ENCODE assay signal across 9 mouse cellular contexts in the genomic region with DNA sequence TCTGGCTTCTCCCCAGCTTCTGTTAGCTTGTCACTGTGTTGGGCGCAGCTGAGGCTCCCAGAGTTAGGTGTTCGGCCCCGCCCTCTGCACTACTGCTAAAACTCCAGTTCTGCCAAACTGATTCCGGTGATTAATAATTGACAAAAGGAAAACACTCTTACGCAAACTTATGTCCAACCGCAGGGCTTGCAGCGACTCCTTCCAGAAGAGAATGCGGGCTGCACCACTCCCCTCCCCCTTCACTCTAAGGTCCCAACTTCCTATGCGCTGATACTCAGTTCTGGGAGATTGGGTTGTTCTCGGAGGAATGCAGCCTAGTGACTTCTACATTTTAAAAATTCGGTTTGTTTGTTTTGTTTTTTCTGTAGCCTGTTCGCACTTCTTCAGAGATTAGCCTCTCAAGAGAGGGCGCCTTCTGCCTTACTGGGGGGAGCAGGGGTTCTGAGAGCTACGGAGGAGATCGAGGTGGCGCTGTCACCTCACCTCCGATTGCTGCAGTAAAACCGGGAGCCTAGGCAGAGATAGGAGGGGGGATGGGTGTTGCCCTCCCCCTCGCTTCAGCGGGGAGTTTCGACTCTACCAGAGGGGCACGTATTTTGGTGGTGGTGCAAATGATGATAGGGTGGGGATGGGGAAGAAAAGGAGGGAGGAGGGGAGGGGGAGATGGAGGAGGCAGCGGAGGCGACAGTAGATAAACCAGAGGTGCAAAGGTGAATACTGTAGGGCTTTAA. TPM values are rescaled to one million over a fixed set of nuclear protein-coding genes. Genes with fewer than 3 reads are reported as not detected.
A peak's percentile ranks its signal among the peaks of the same experiment; 100 is the strongest.
DNase-seq lines count a peak whose midpoint lies in the region; ATAC-seq lines count a peak whose summit lies in the region.
"Had no signal": no experiment of that assay in that cellular context is flagged by ENCODE, and none has a peak within 500 bp of the region (broad histone marks: within the 10 kb centered on the region; RNA-seq: fewer than 3 reads in every experiment).

A gene (minus strand): TSS at position 83 of the 731 bp plus-strand sequence.

- no peak for DNase-seq in heart, adult 18-20 months
- DNase-seq in embryonic facial prominence, embryonic 11.5 days (ENCODE audit: low spot score), result peak; percentile 50
- DNase-seq in limb, embryonic 11.5 days (ENCODE audit: low spot score), result peak; percentile 42
- DNase-seq in urinary bladder, postnatal 10 days (ENCODE audit: low spot score), result peak; percentile 18
- DNase-seq in thymus, postnatal 4 days, result no peak

- peaks cover 13% of the 10 kb centered on the region; the same call in 1 of the 2 replicates for H3K27me3 ChIP-seq in heart, embryonic 15.5 days
- no peaks in the 10 kb centered on the region for H3K27me3 ChIP-seq in embryonic facial prominence, embryonic 11.5 days (ENCODE audit: control insufficient read depth, insufficient read depth, low read length)
- no peaks in the 10 kb centered on the region for H3K27me3 ChIP-seq in intestine, embryonic 15.5 days (replicated peaks)
- H3K27me3 ChIP-seq in limb, embryonic 11.5 days (ENCODE audit: control insufficient read depth, insufficient read depth, low read length), result no peaks in the 10 kb centered on the region
- peaks cover 23% of the 10 kb centered on the region for H3K27me3 ChIP-seq in midbrain, embryonic 12.5 days

- no peak within 1 kb of the TSS for H3K27ac ChIP-seq in heart, embryonic 15.5 days
- H3K27ac ChIP-seq in embryonic facial prominence, embryonic 11.5 days (replicated peaks; ENCODE audit: low read depth, low read length), result no peak within 1 kb of the TSS
- H3K27ac ChIP-seq in intestine, embryonic 15.5 days, result peak within 1 kb of the TSS; percentile 58
- H3K27ac ChIP-seq in limb, embryonic 11.5 days (replicated peaks; ENCODE audit: low read depth, low read length), result no peak within 1 kb of the TSS
- no peak within 1 kb of the TSS for H3K27ac ChIP-seq in midbrain, embryonic 12.5 days (replicated peaks)

- H3K9ac ChIP-seq in heart, embryonic 15.5 days, result peak within 1 kb of the TSS; percentile 34
- H3K9ac ChIP-seq in embryonic facial prominence, embryonic 11.5 days (replicated peaks; ENCODE audit: low read length), result no peak within 1 kb of the TSS
- peak within 1 kb of the TSS; percentile 42 for H3K9ac ChIP-seq in intestine, embryonic 15.5 days
- 0 out of 2 replicates have a peak within 1 kb of the TSS, but pooled peaks have one; percentile 23 for H3K9ac ChIP-seq in limb, embryonic 11.5 days (ENCODE audit: low read length)
- H3K9ac ChIP-seq in midbrain, embryonic 12.5 days (replicated peaks), result peak within 1 kb of the TSS; percentile 43

- WGBS in heart, embryonic 15.5 days, result 2% methylated on average over 24 of the region's 24 CpGs
- WGBS in embryonic facial prominence, embryonic 11.5 days, result 2% methylated on average over 24 of the region's 24 CpGs
- WGBS in intestine, embryonic 15.5 days, result 2% methylated on average over 24 of the region's 24 CpGs
- 1% methylated on average over 24 of the region's 24 CpGs for WGBS in limb, embryonic 11.5 days
- 3% methylated on average over 24 of the region's 24 CpGs for WGBS in midbrain, embryonic 12.5 days

- H3K9me3 ChIP-seq in heart, embryonic 15.5 days (replicated peaks), result no peaks in the 10 kb centered on the region
- no peaks in the 10 kb centered on the region for H3K9me3 ChIP-seq in embryonic facial prominence, embryonic 11.5 days (replicated peaks; ENCODE audit: control insufficient read depth, low read length)
- H3K9me3 ChIP-seq in intestine, embryonic 15.5 days, result no peaks in the 10 kb centered on the region
- H3K9me3 ChIP-seq in limb, embryonic 11.5 days (ENCODE audit: control insufficient read depth, low read length), result no peaks in the 10 kb centered on the region
- no peaks in the 10 kb centered on the region for H3K9me3 ChIP-seq in midbrain, embryonic 12.5 days
- H3K9me3 ChIP-seq: G1E had no signal

- no peaks in the 10 kb centered on the region for H3K36me3 ChIP-seq in heart, embryonic 15.5 days
- no peaks in the 10 kb centered on the region for H3K36me3 ChIP-seq in embryonic facial prominence, embryonic 11.5 days (replicated peaks; ENCODE audit: control insufficient read depth, insufficient read depth, low read depth, low read length)
- no peaks in the 10 kb centered on the region for H3K36me3 ChIP-seq in intestine, embryonic 15.5 days
- no peaks in the 10 kb centered on the region for H3K36me3 ChIP-seq in limb, embryonic 11.5 days (ENCODE audit: control insufficient read depth, insufficient read depth, low read length)
- H3K36me3 ChIP-seq in midbrain, embryonic 12.5 days, result no peaks in the 10 kb centered on the region
- H3K36me3 ChIP-seq: G1E had no signal

- peaks cover 23% of the 10 kb centered on the region for H3K4me1 ChIP-seq in heart, embryonic 15.5 days (replicated peaks)
- H3K4me1 ChIP-seq in embryonic facial prominence, embryonic 11.5 days (ENCODE audit: control insufficient read depth, insufficient read depth, low read length), result no peaks in the 10 kb centered on the region
- peaks cover 12% of the 10 kb centered on the region; the same call in 1 of the 2 replicates for H3K4me1 ChIP-seq in intestine, embryonic 15.5 days (replicated peaks)
- H3K4me1 ChIP-seq in limb, embryonic 11.5 days (ENCODE audit: control insufficient read depth, insufficient read depth, low read length), result no peaks in the 10 kb centered on the region
- H3K4me1 ChIP-seq in midbrain, embryonic 12.5 days, result peaks cover 2% of the 10 kb centered on the region; the same call in 1 of the 2 replicates

- H3K4me2 ChIP-seq in heart, embryonic 15.5 days, result peak within 1 kb of the TSS; percentile 95
- peak within 1 kb of the TSS; percentile 74 for H3K4me2 ChIP-seq in embryonic facial prominence, embryonic 11.5 days (ENCODE audit: low read depth, low read length)
- peak within 1 kb of the TSS; percentile 95 for H3K4me2 ChIP-seq in intestine, embryonic 15.5 days (replicated peaks)
- peak within 1 kb of the TSS; percentile 95 for H3K4me2 ChIP-seq in limb, embryonic 11.5 days (ENCODE audit: low read depth, severe bottlenecking)
- peak within 1 kb of the TSS; percentile 89 for H3K4me2 ChIP-seq in midbrain, embryonic 12.5 days (replicated peaks)

- H3K4me3 ChIP-seq in heart, embryonic 15.5 days, result peak within 1 kb of the TSS; percentile 53
- peak within 1 kb of the TSS; percentile 26 for H3K4me3 ChIP-seq in embryonic facial prominence, embryonic 11.5 days (ENCODE audit: low read depth, low read length)
- peak within 1 kb of the TSS; percentile 47 for H3K4me3 ChIP-seq in intestine, embryonic 15.5 days (replicated peaks)
- peak within 1 kb of the TSS; percentile 40 for H3K4me3 ChIP-seq in limb, embryonic 11.5 days (ENCODE audit: low read depth, low read length)
- H3K4me3 ChIP-seq in midbrain, embryonic 12.5 days, result peak within 1 kb of the TSS; percentile 48

- no peak for ATAC-seq in heart, embryonic 15.5 days (replicated peaks; ENCODE audit: insufficient number of reproducible peaks, insufficient read depth, low FRiP score, low read depth)
- ATAC-seq in embryonic facial prominence, embryonic 11.5 days (replicated peaks; ENCODE audit: insufficient number of reproducible peaks, low FRiP score, low TSS enrichment, low read depth), result peak; percentile 64
- ATAC-seq in intestine, embryonic 15.5 days, result peak; percentile 91
- no peak for ATAC-seq in limb, embryonic 11.5 days (ENCODE audit: insufficient number of reproducible peaks, low FRiP score, low TSS enrichment, low read depth)
- ATAC-seq in midbrain, embryonic 12.5 days (ENCODE audit: low FRiP score, low read depth), result peak; percentile 73

RNA-seq across cellular contexts. Expression of the gene that starts here (rescaled TPM):
- polyA plus RNA-seq in heart, embryonic 15.5 days (2015; fragmentation: Nextera tagmentation; extraction: Ambion mirVana), result 1.1 and 8.9 TPM in 2 replicates
- not detected for total RNA-seq in heart, adult 18-20 months (2021)
- 0.86 and 1.1 TPM in 2 replicates for polyA plus RNA-seq in embryonic facial prominence, embryonic 11.5 days (2014; fragmentation: Nextera tagmentation; extraction: Ambion mirVana)
- polyA plus RNA-seq in intestine, embryonic 15.5 days (2015; fragmentation: Nextera tagmentation; extraction: Ambion mirVana), result 8.9 and 10.1 TPM in 2 replicates
- 0.21 and 0.58 TPM in 2 replicates for polyA plus RNA-seq in limb, embryonic 11.5 days (2014; fragmentation: Nextera tagmentation; extraction: Ambion mirVana)
- polyA plus RNA-seq in midbrain, embryonic 12.5 days (2016; fragmentation: Nextera tagmentation; extraction: Ambion mirVana), result 0.17 and 0.24 TPM in 2 replicates
- total RNA-seq: G1E had no signal
- polyA plus RNA-seq: G1E had no signal

Comparison
In these comparisons a context has a peak if more than half of its experiments do, and no peak if none do; other contexts are left out.
1. Peak in DNase-seq, H3K4me3 ChIP-seq, H3K9ac ChIP-seq and H3K4me2 ChIP-seq in limb, embryonic 11.5 days; RNA of the gene not detected or under 1 TPM.
2. Peak in ATAC-seq, H3K4me3 ChIP-seq, H3K9ac ChIP-seq and H3K4me2 ChIP-seq in midbrain, embryonic 12.5 days; RNA of the gene not detected or under 1 TPM.
3. ATAC-seq: peak in embryonic facial prominence, embryonic 11.5 days (single experiment) and intestine, embryonic 15.5 days (single experiment); none in heart, embryonic 15.5 days (single experiment) and limb, embryonic 11.5 days (single experiment).
4. DNase-seq: peak in embryonic facial prominence, embryonic 11.5 days (single experiment) and urinary bladder, postnatal 10 days (single experiment); none in heart, adult 18-20 months (0 of 2) and thymus, postnatal 4 days (single experiment).
5. Peak in every context shown above with its lines, with median percentiles within 50 percentile points of each other: H3K4me2 ChIP-seq and H3K4me3 ChIP-seq.